Mouse (Mus musculus) gastrocnemius, adult 8-10 months (tissue): ENCODE measurements around the gene Tesk2. TPM values are rescaled to one million over a fixed set of nuclear protein-coding genes. Genes with fewer than 3 reads are reported as not detected.
"Not testable (repeated sequence)": the region's sequence is repeated elsewhere in the genome, so short reads cannot be mapped to it uniquely, and the experiment has no call there.

Experiments used
- DNase-seq, 2 experiments: peaks; one replicate each; pipeline ENCODE4 v3.0.0; 2022; ENCODE audit warnings: low spot score in 2 of 2
- total RNA-seq, 4 experiments: library from RNA; stranded (reverse); gene quantifications; 2 replicates each; pipeline ENCODE4 v1.2.4; 2022

Gene Tesk2
- 1 to 10 TPM; 1.6 to 1.9 (median 1.7) TPM for total RNA-seq

DNA sequence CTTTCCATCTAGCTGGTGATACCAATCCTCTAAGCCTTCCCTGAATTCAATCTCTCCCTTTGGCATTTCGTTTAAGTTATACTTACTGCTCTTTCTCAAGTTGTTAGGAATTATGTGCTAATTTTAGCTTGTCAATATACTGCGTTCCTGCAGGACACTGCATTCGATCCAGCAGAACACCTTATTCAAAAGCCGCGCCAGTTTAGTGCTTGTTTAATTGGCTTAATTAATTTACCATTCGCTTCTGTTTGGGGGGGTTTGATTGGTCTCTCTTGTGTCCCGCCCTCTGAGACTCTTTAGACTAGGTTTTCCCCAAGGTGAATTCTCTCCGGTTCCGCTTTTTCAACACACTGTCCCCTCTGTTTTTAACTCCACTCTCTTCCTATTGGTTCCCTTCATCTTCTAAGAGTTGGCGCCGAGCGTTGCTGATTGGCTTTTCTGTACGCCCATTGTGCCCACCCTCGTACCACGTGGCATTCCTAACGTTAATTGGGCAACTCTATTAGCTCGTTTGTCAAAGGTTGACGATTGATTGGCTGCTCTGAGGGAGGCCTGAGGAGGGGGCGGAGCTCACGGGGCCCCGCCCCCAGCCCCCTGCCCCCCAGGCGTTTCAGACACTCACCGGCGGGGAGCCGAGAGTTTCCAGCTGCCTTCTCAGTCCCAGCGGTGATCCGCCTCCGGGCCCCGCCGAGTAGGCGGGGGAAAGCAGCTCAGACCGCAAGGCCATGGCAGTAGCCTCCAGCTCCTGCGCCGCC lies at the start of gene Tesk2:
Gene Tesk2, plus strand, starts transcription at position 606 of the 755 bp plus-strand sequence.
- DNase-seq, result peak; percentile 89 to 92

GRCm38 (mm10) chr4:116672785-116673184 lies 48.0 kb upstream of the Tesk2 start:
- DNase-seq, result no peak

- not testable (repeated sequence) for DNase-seq
Measured at GRCm38 (mm10) chr4:116674761-116675160, 46.0 kb upstream of the Tesk2 start.

- no peak for DNase-seq
Measured at GRCm38 (mm10) chr4:116676027-116676426, 44.7 kb upstream of the Tesk2 start.

DNA sequence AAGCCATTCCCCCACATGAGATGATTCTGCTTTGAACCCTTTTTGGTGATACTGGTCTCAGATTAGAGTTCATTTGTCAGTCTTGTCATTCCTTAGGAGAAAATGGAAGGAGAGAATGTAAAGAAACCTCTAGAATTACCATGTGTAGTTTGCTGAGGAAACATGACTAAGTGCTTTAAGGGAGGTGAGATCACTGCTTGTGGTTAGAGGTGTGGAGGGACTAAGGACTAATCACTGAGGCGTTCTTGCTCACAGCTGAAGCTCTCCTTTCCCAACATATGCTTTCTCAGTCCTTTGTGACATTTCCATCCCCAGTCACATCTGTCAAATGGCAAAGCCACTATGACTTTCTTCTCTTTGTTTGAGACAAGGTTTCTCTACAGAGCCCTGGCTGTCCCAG lies 42.9 kb upstream of the Tesk2 start:
- DNase-seq, result no peak

GRCm38 (mm10) chr4:116679141-116679540 lies 41.6 kb upstream of the Tesk2 start:
- no peak for DNase-seq

DNA sequence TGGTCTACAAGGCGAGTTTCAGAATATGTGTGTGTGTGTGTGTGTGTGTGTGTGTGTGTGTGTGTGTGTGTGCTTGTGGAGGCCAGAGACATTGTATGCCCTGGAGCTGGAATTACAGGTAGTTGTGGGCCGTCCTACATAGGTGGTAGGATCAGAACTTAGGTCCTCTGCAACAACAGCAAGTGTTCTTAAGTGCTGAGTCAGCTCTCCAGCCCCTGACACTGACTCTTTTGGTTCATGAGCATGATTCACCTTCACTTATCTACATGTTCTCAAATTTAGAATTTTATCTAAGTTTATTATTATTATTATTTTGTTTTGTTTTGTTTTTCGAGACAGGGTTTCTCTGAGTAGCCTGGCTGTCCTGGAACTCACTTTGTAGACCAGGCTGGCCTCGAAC lies 40.2 kb upstream of the Tesk2 start:
- not testable (repeated sequence) for DNase-seq

GRCm38 (mm10) chr4:116683957-116684356 lies 36.8 kb upstream of the Tesk2 start:
- no peak for DNase-seq

- DNase-seq, result no peak
Measured at GRCm38 (mm10) chr4:116684665-116685064, 36.1 kb upstream of the Tesk2 start.

GRCm38 (mm10) chr4:116685402-116686061 lies 35.2 kb upstream of the Tesk2 start, which contains the start of gene Prdx1:
Gene Prdx1, plus strand, starts transcription at chr4:116685544.
- DNase-seq, result peak; percentile 90 to 92

DNA sequence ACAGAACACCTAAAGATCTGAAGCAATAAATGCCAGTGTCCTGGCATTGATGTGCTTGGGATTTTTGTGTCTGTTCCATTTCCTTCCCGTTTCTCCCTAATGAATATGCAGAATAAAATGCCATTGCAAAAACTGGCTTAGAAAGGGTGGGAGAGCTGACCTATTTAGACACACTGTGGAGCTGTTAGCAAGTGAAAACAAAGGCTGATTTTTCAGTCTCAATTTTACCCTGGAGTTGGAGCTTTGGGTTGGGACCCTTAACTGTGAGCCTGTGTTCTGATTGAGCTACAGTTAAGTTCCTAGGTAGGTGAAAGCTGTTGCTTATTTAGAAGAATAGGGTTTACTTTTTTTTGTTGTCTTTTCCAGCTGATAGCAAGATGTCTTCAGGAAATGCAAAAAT lies 33.7 kb upstream of the Tesk2 start:
- no peak for DNase-seq

DNA sequence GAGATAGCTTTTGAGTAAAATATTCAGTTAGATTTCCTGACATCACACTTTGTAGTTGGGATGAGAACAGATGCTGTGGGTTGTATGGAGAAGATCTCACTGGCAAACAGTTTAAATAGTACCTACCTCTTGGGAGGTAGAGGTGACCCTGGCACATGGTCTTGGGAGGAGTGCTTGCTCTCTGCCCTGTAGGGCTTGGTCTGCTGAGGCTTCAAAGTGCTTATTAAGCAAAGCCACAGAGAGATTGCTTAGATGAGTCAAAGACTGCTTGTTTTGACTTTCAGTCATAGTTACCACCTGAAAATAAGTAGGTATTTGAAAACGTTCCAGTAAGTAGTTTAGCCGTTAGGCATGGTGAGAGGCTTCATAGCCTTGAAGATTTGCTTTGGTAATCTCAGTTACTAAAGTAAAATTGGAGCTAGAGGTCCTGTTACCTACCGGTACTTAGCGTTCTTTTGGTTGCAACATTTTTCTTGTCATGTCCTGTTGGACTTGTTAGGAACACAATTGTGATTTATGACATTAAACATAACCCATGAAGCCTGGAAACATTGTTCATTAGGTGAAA lies 31.4 kb upstream of the Tesk2 start:
- no peak for DNase-seq

- DNase-seq, result no peak
Measured at GRCm38 (mm10) chr4:116692146-116692545, 28.6 kb upstream of the Tesk2 start.

- DNase-seq, result no peak
Measured at GRCm38 (mm10) chr4:116693785-116694184, 27.0 kb upstream of the Tesk2 start.

GRCm38 (mm10) chr4:116698693-116699342 lies 21.9 kb upstream of the Tesk2 start:
- no peak for DNase-seq

DNA sequence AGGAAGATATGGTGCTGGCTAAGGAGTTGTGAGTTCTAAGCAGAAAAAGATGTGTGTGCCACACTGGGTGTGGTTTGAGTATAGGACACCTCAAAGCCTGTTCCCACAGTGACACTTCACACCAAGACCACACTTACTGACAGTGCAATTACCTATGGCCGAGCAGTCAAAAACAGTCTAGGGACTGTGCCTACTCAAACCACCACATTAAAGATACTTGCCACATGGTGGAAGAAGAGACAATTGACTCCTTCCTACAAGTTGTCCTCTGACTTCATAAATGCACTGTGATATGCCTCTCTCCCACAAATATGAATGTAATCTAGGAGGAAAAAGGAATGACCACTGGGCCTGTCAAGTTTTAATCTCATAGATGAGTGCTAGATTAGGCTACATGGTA lies 19.8 kb upstream of the Tesk2 start:
- no peak for DNase-seq

- DNase-seq, result peak; percentile 36 to 48
Measured at GRCm38 (mm10) chr4:116703804-116704203, 16.9 kb upstream of the Tesk2 start.

DNA sequence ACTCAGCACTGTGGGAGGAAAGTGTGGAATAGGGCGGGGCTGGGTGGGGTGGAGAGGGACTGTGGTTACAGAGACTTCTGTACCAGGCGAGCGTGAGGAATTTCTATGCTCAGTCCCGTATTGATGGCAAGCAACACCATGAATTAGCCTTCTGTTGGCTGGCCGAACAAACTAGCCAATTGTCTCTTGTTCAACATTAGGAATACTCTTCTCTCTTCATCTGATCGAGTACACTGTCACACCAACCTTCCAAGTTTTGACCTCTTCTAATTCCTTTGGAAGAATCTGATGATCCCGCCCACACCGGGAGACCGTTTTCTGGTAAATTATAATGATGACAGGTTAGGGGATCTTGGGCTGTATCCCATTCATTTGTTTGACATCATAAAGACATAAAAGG lies 13.1 kb upstream of the Tesk2 start:
- peak in 1 of 2 experiments; percentile 3 for DNase-seq

- DNase-seq, result peak; percentile 82 to 89
Measured at GRCm38 (mm10) chr4:116708201-116708764, 12.5 kb upstream of the Tesk2 start, which contains the start of the genes Mmachc and Ccdc163. Gene Mmachc, minus strand, starts transcription at chr4:116708406. Gene Ccdc163, plus strand, starts transcription at chr4:116708509.

DNA sequence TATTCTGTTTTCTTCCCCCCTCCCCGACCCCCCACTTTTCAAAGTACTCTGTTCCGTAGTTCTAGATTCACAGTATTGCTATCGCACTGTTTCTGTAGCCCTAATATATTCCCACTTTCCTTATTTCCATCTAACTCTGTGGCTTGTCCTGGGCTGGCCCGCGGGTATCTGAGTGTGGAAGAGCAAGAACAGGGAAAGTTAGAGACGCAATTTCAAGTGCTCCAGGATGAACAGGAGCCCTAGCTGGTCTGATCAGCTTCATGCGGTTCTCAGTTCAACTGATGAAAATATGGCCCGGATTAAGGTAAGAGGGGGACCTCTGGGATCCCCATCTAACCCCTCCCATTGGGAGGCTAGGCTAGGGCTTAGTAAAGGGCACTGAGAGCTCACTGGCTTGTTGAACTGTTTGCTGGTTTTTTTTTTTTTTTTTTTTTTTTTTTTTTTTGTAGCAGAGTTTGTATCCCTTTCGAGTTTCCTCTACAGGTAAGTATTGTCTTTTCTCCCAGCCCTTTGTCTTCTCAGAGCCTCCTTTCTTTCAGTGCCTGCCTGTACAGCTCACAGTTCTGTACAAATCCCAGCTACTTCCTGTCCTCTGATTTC lies 11.9 kb upstream of the Tesk2 start:
- DNase-seq, result no peak

DNA sequence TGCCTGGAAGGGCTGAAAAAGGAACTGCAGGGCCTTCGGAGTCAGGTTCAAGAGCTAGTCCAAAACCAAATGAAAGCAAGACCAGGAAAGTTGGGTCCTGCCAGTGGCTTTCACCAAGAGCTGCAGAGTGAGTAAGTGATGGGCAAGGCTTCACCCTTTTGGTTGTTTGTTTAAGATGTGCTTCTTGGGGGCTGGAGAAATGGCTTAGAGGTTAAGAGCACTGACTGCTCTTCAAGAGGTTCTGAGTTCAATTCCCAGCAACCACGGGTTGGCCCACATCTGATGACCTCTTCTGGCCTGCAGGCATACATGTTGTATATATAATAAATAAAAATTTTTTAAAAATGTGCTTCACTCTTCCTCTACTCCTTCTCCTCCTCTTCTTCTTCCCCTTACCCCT lies 10.6 kb upstream of the Tesk2 start:
- DNase-seq, result no peak
